Mouse (Mus musculus) cerebellum, adult 11 months (tissue): ENCODE data around the gene Olfr1185-ps1.
"Not testable (repeated sequence)": the region's sequence is repeated elsewhere in the genome, so short reads cannot be mapped to it uniquely, and the experiment has no call there.

Experiments used
- DNase-seq: peaks from one replicate; pipeline ENCODE4 v3.0.0; 2022

Gene Olfr1185-ps1

GRCm38 (mm10) chr2:88493020-88493419, at the start of gene Olfr1185-ps1:
Gene Olfr1185-ps1 (plus strand): TSS chr2:88493320.
- DNase-seq, result no peak

GRCm38 (mm10) chr2:88449031-88449430, 44.1 kb upstream of the Olfr1185-ps1 start, which contains the start of gene Gm13757:
Gene Gm13757 (minus strand): TSS chr2:88449131.
- no peak for DNase-seq

GRCm38 (mm10) chr2:88454567-88454966, 38.6 kb upstream of the Olfr1185-ps1 start, which contains the start of gene Olfr1183:
Gene Olfr1183 (plus strand): TSS chr2:88454867.
- not testable (repeated sequence) for DNase-seq

- no peak for DNase-seq
Measured at GRCm38 (mm10) chr2:88483298-88483697, 9.8 kb upstream of the Olfr1185-ps1 start, which contains the start of gene Olfr1184. Gene Olfr1184 (plus strand): TSS chr2:88483598.

GRCm38 (mm10) chr2:88518251-88518650, 25.1 kb downstream of the Olfr1185-ps1 start, which contains the start of gene Olfr1186:
Gene Olfr1186 (plus strand): TSS chr2:88518551.
- no peak for DNase-seq

GRCm38 (mm10) chr2:88525720-88526119, 32.6 kb downstream of the Olfr1185-ps1 start:
- no peak for DNase-seq
